Mouse (Mus musculus): ENCODE data around the gene Olfr325.

The Olfr325 gene

GRCm38 (mm10) chr11:58630401-58630800 is 52.9 kb downstream of the Olfr325 start, which contains the start of gene Olfr323:
Gene Olfr323, minus strand, starts transcription at chr11:58630501.
- DNase-seq (ENCODE audit: low spot score in 2 of 2), result no peak

Data from urinary bladder, postnatal 36 days (tissue).